Mouse (Mus musculus) CH12.LX (cell line): ENCODE measurements around the gene Jmjd1c. TPM values are rescaled to one million over a fixed set of nuclear protein-coding genes. Genes with fewer than 3 reads are reported as not detected.

Experiments used
- DNase-seq: peaks from one replicate; pipeline ENCODE4 v3.0.0-alpha.2; 2013; ENCODE audit errors: extremely low read depth
- H3K27ac ChIP-seq: 2 replicates; pipeline ENCODE4 v1.5.1; 2012; ENCODE audit warnings: low read depth, mild to moderate bottlenecking, control low read depth, moderate library complexity; ENCODE audit not compliant: insufficient read depth
- H3K27me3 ChIP-seq: replicated peaks from 2 replicates; pipeline ENCODE3; 2012; ENCODE audit warnings: inconsistent platforms
- H3K36me3 ChIP-seq, 2 experiments: replicated peaks in 1 of 2; 2 replicates each; pipeline versions ENCODE3 to v1.6.1; 2012; ENCODE audit warnings: inconsistent platforms in 1 of 2, low read length in 1 of 2, mild to moderate bottlenecking in 1 of 2, mixed read lengths in 1 of 2, moderate library complexity in 1 of 2; ENCODE audit not compliant: control insufficient read depth in 1 of 2, insufficient read depth in 1 of 2
- H3K4me1 ChIP-seq, 2 experiments: 2 replicates each; pipeline ENCODE4 v1.6.1; 2012; ENCODE audit warnings: inconsistent platforms in 1 of 2, moderate library complexity in 1 of 2; ENCODE audit not compliant: insufficient read depth in 2 of 2, control insufficient read depth in 1 of 2
- H3K4me2 ChIP-seq: 2 replicates; pipeline ENCODE4 v1.6.1; 2012; ENCODE audit warnings: low read depth, mild to moderate bottlenecking, control low read depth; ENCODE audit not compliant: poor library complexity, insufficient read depth, severe bottlenecking
- H3K4me3 ChIP-seq, 3 experiments: fragments of 150-350 bp in 1 of 3; sonication (generic) in 1 of 3; replicated peaks in 1 of 3; 2 replicates each; pipeline versions ENCODE3 to v1.5.1; 2011 to 2012; ENCODE audit warnings: low read depth in 2 of 3, low read length in 2 of 3, mild to moderate bottlenecking in 2 of 3, moderate library complexity in 2 of 3, control low read depth in 1 of 3, improper control_type of control experiment in 1 of 3, inconsistent platforms in 1 of 3, mixed read lengths in 1 of 3; ENCODE audit not compliant: poor library complexity in 1 of 3
- H3K79me2 ChIP-seq: replicated peaks from 2 replicates; pipeline ENCODE4 v1.6.1; 2012; ENCODE audit warnings: mild to moderate bottlenecking, moderate library complexity; ENCODE audit not compliant: control insufficient read depth, poor library complexity, insufficient read depth, severe bottlenecking; ENCODE audit errors: extremely low read depth
- H3K9ac ChIP-seq: 2 replicates; pipeline ENCODE4 v1.6.1; 2012; ENCODE audit warnings: low read depth, mild to moderate bottlenecking, control low read depth, moderate library complexity; ENCODE audit not compliant: insufficient read depth
- H3K9me3 ChIP-seq: replicated peaks from 2 replicates; pipeline ENCODE3; 2012; ENCODE audit warnings: low read length, inconsistent platforms, mixed read lengths
- BHLHE40 ChIP-seq: IDR thresholded peaks from 2 replicates; pipeline ENCODE4 v1.6.1; 2011; ENCODE audit warnings: mild to moderate bottlenecking, low read depth, low read length, improper control_type of control experiment
- CHD1 ChIP-seq: IDR thresholded peaks from 2 replicates; pipeline ENCODE4 v1.6.1; 2012; ENCODE audit warnings: low read depth, low read length, improper control_type of control experiment, inconsistent platforms
- CHD2 ChIP-seq: IDR thresholded peaks from 2 replicates; pipeline ENCODE4 v1.6.1; 2011; ENCODE audit warnings: low read length, improper control_type of control experiment
- CTCF ChIP-seq, 2 experiments: IDR thresholded peaks in 1 of 2; conservative IDR thresholded peaks in 1 of 2; 2 replicates each; pipeline ENCODE4 v1.5.1; 2011 to 2012; ENCODE audit warnings: low read depth in 2 of 2, low read length in 2 of 2, improper control_type of control experiment in 1 of 2, inconsistent platforms in 1 of 2, mild to moderate bottlenecking in 1 of 2, moderate library complexity in 1 of 2
- E2F4 ChIP-seq: IDR thresholded peaks from 2 replicates; pipeline ENCODE4 v1.6.1; 2011; ENCODE audit warnings: low read depth, low read length, improper control_type of control experiment; ENCODE audit not compliant: insufficient replicate concordance
- ELF1 ChIP-seq: IDR thresholded peaks from 2 replicates; pipeline ENCODE4 v1.6.1; 2014; ENCODE audit warnings: low read depth, mild to moderate bottlenecking, inconsistent platforms, low read length, improper control_type of control experiment
- EP300 ChIP-seq: IDR thresholded peaks from 2 replicates; pipeline ENCODE4 v1.6.1; 2011; ENCODE audit warnings: low read length, improper control_type of control experiment
- ETS1 ChIP-seq: conservative IDR thresholded peaks from 2 replicates; pipeline ENCODE4 v1.6.1; 2012; ENCODE audit warnings: low read depth, mild to moderate bottlenecking, inconsistent platforms, low read length, improper control_type of control experiment, moderate library complexity
- GABPA ChIP-seq: IDR thresholded peaks from 2 replicates; pipeline ENCODE4 v1.6.1; 2012; ENCODE audit warnings: low read depth, low read length, improper control_type of control experiment, inconsistent platforms; ENCODE audit not compliant: insufficient replicate concordance
- HCFC1 ChIP-seq: IDR thresholded peaks from 2 replicates; pipeline ENCODE4 v1.6.1; 2012; ENCODE audit warnings: low read depth, mild to moderate bottlenecking, inconsistent platforms, low read length, improper control_type of control experiment
- IRF4 ChIP-seq: IDR thresholded peaks from 2 replicates; pipeline ENCODE4 v1.6.1; 2014; ENCODE audit warnings: low read depth, mild to moderate bottlenecking, inconsistent platforms, low read length, improper control_type of control experiment
- JUN ChIP-seq: IDR thresholded peaks from 2 replicates; pipeline ENCODE4 v1.6.1; 2011; ENCODE audit warnings: low read depth, mild to moderate bottlenecking, low read length, improper control_type of control experiment, moderate library complexity; ENCODE audit not compliant: insufficient read depth
- JUND ChIP-seq: conservative IDR thresholded peaks from 2 replicates; pipeline ENCODE4 v1.6.1; 2011; ENCODE audit warnings: low read depth, low read length, improper control_type of control experiment
- KAT2A ChIP-seq: IDR thresholded peaks from 2 replicates; pipeline ENCODE4 v1.6.1; 2012; ENCODE audit warnings: low read length, improper control_type of control experiment, inconsistent platforms; ENCODE audit not compliant: insufficient replicate concordance
- MAFK ChIP-seq: IDR thresholded peaks from 2 replicates; pipeline ENCODE4 v1.6.1; 2011; ENCODE audit warnings: low read length, improper control_type of control experiment; ENCODE audit not compliant: insufficient replicate concordance
- MAX ChIP-seq: IDR thresholded peaks from 2 replicates; pipeline ENCODE4 v1.6.1; 2011; ENCODE audit warnings: low read length, improper control_type of control experiment
- MAZ ChIP-seq: IDR thresholded peaks from 2 replicates; pipeline ENCODE4 v1.6.1; 2012; ENCODE audit warnings: low read depth, mild to moderate bottlenecking, inconsistent platforms, low read length, improper control_type of control experiment, moderate library complexity
- MEF2A ChIP-seq: IDR thresholded peaks from 2 replicates; pipeline ENCODE4 v1.6.1; 2014; ENCODE audit warnings: low read depth, mild to moderate bottlenecking, inconsistent platforms, low read length, improper control_type of control experiment, borderline replicate concordance
- MXI1 ChIP-seq: IDR thresholded peaks from 2 replicates; pipeline ENCODE4 v1.6.1; 2011; ENCODE audit warnings: mild to moderate bottlenecking, low read depth, low read length, improper control_type of control experiment
- MYC ChIP-seq: IDR thresholded peaks from 2 replicates; pipeline ENCODE4 v1.6.1; 2011; ENCODE audit warnings: low read depth, mild to moderate bottlenecking, improper control_type of control experiment, low read length
- NELFE ChIP-seq: IDR thresholded peaks from 2 replicates; pipeline ENCODE4 v1.6.1; 2011; ENCODE audit warnings: low read depth, low read length, improper control_type of control experiment
- NRF1 ChIP-seq: IDR thresholded peaks from 2 replicates; pipeline ENCODE4 v1.6.1; 2014; ENCODE audit warnings: low read depth, mild to moderate bottlenecking, inconsistent platforms, low read length, improper control_type of control experiment, moderate library complexity
- PAX5 ChIP-seq: IDR thresholded peaks from 2 replicates; pipeline ENCODE4 v1.6.1; 2012; ENCODE audit warnings: low read length, inconsistent platforms, mixed read lengths
- POLR2A ChIP-seq: IDR thresholded peaks from 2 replicates; pipeline ENCODE4 v1.6.1; 2011; ENCODE audit warnings: low read depth, mild to moderate bottlenecking, improper control_type of control experiment, low read length
- POLR2AphosphoS2 ChIP-seq: IDR thresholded peaks from 2 replicates; pipeline ENCODE4 v1.6.1; 2011; ENCODE audit warnings: low read depth, low read length, improper control_type of control experiment
- RAD21 ChIP-seq: IDR thresholded peaks from 2 replicates; pipeline ENCODE4 v1.6.1; 2011; ENCODE audit warnings: low read depth, mild to moderate bottlenecking, low read length, improper control_type of control experiment, moderate library complexity
- RCOR1 ChIP-seq: conservative IDR thresholded peaks from 2 replicates; pipeline ENCODE4 v1.6.1; 2012; ENCODE audit warnings: low read depth, mild to moderate bottlenecking, inconsistent platforms, low read length, improper control_type of control experiment
- SIN3A ChIP-seq: IDR thresholded peaks from 2 replicates; pipeline ENCODE4 v1.6.1; 2012; ENCODE audit warnings: low read length, improper control_type of control experiment, inconsistent platforms
- SMC3 ChIP-seq: IDR thresholded peaks from 2 replicates; pipeline ENCODE4 v1.6.1; 2011; ENCODE audit warnings: low read depth, low read length, improper control_type of control experiment
- TBP ChIP-seq: conservative IDR thresholded peaks from 2 replicates; pipeline ENCODE4 v1.6.1; 2011; ENCODE audit warnings: low read depth, low read length, improper control_type of control experiment
- TCF12 ChIP-seq: IDR thresholded peaks from 2 replicates; pipeline ENCODE4 v1.6.1; 2014; ENCODE audit warnings: low read depth, mild to moderate bottlenecking, inconsistent platforms, low read length, improper control_type of control experiment
- UBTF ChIP-seq: IDR thresholded peaks from 2 replicates; pipeline ENCODE4 v1.6.1; 2012; ENCODE audit warnings: low read depth, mild to moderate bottlenecking, inconsistent platforms, low read length, improper control_type of control experiment, moderate library complexity
- USF1 ChIP-seq: IDR thresholded peaks from 2 replicates; pipeline ENCODE4 v1.6.1; 2014; ENCODE audit warnings: low read depth, mild to moderate bottlenecking, inconsistent platforms, low read length, improper control_type of control experiment
- USF2 ChIP-seq: conservative IDR thresholded peaks from 2 replicates; pipeline ENCODE4 v1.6.1; 2011; ENCODE audit warnings: low read depth, low read length, improper control_type of control experiment
- ZC3H11A ChIP-seq: IDR thresholded peaks from 2 replicates; pipeline ENCODE4 v1.6.1; 2012; ENCODE audit warnings: low read depth, mild to moderate bottlenecking, inconsistent platforms, low read length, improper control_type of control experiment
- ZKSCAN1 ChIP-seq: IDR thresholded peaks from 2 replicates; pipeline ENCODE4 v1.6.1; 2012; ENCODE audit warnings: low read depth, inconsistent platforms, low read length, improper control_type of control experiment, borderline replicate concordance
- ZMIZ1 ChIP-seq: IDR thresholded peaks from 2 replicates; pipeline ENCODE4 v1.6.1; 2012; ENCODE audit warnings: low read depth, mild to moderate bottlenecking, inconsistent platforms, low read length, improper control_type of control experiment
- ZNF384 ChIP-seq: IDR thresholded peaks from 2 replicates; pipeline ENCODE4 v1.6.1; 2012; ENCODE audit warnings: low read depth, low read length, improper control_type of control experiment, inconsistent platforms
- dilution Hi-C: fragments of 300-500 bp; cut with MboI; formaldehyde crosslinking; loops from 2 replicates; pipeline ENCODE4 v1.14.3; 2020; ENCODE audit warnings: low sequenced_read_pairs; ENCODE audit not compliant: extremely low pct_unique_long_range_greater_than_20kb, extremely low pct_ligation_motif_present
- in situ Hi-C: fragments of 300-500 bp; cut with MboI; formaldehyde crosslinking; loops from 3 replicates; pipeline ENCODE4 v1.14.3; 2019; ENCODE audit warnings: low sequenced_read_pairs, low pct_ligation_motif_present, low pct_unique_long_range_greater_than_20kb, mixed read lengths
- polyA plus RNA-seq: library from polyadenylated mRNA; unstranded; fragments of >175 nt; gene quantifications from 2 replicates; pipeline ENCODE4 v1.2.1, GENCODE M21; 2012; ENCODE audit warnings: low read depth; ENCODE audit not compliant: insufficient read length
- total RNA-seq, 2 experiments: library from RNA; depleted of rRNA; stranded (reverse); fragments of 300-350 nt in 1 of 2; fragments of >200 nt in 1 of 2; gene quantifications; 2 replicates each; pipeline ENCODE4 v1.2.3; 2012 to 2014

Gene Jmjd1c
- total and polyA plus RNA-seq, 3 experiments, result 41.2 to 50.1 (median 41.6) TPM

DNA sequence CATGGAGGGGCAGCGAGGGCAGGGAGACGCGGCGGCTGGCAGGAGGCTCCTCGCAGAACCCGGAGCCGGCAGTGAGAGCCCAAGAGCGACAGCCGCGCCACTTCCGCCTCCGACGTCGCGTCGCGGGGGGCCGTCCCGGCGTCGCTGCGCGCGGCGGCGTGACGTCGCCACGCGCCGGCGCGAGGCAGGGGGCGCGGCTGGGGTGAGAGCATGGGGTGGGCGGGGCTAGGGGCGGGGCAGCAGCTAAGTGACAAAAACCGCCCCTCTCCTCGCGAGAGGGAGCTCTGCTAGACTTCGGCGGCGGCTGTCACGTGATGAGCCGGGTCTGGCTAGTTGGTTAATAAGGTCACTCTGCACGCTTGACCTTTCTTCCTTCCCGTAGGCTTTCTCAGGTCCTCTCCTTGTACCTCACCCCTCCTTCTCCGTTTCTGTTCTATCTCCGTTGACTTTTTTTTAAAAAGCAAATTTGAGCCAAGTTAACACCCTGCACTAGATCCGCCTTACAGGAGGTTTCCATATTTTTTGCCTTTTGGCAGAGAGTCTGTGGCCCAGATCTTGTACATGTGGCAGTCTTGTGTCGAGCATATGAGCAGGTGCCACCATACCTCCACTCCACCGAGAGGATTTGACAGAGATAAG is 189.4 kb downstream of the Jmjd1c start, which contains the start of gene Nrbf2:
Gene Nrbf2, minus strand, starts transcription at position 130 of the 639 bp plus-strand sequence.
- dilution Hi-C loops (no loop called here), in situ Hi-C loops (no loop called here)
- H3K36me3 ChIP-seq, result peaks cover 0 to 12% of the 10 kb centered on the region in 2 experiments
- no peaks in the 10 kb centered on the region for H3K27me3 ChIP-seq
- H3K79me2 ChIP-seq, result peaks cover 44% of the 10 kb centered on the region
- H3K4me2 ChIP-seq, result peak within 1 kb of the TSS; percentile 68
- H3K27ac ChIP-seq, result peak within 1 kb of the TSS; percentile 80
- peak; percentile 93 for DNase-seq
- H3K9ac ChIP-seq, result peak within 1 kb of the TSS; percentile 96
- no peaks in the 10 kb centered on the region for H3K9me3 ChIP-seq
- peaks cover 31 to 63% of the 10 kb centered on the region in 2 experiments for H3K4me1 ChIP-seq
- TF ChIP-seq TBP (peak; percentile 84; the same call in 1 of the 2 replicates), EP300 (0 out of 2 replicates have a peak, but pooled peaks have one; percentile 26), ZNF384 (peak; percentile 64), RCOR1 (no peak), MAZ (peak; percentile 74), CTCF (conservative IDR thresholded peaks at IDR 0.05 in 1 of 2, IDR thresholded peaks at IDR 0.05 in 1 of 2; ENCODE audit: low read depth in 2 of 2, low read length in 2 of 2) (no peak), ZC3H11A (no peak), JUND (no peak), NELFE (peak; percentile 69; the same call in 1 of the 2 replicates), MAFK (0 out of 2 replicates have a peak, but pooled peaks have one; percentile 8), MAX (peak; percentile 94), MYC (no peak; the same call in 1 of the 2 replicates), POLR2AphosphoS2 (peak; percentile 43; the same call in 1 of the 2 replicates), SIN3A (peak; percentile 60), PAX5 (no peak), HCFC1 (peak; percentile 64), KAT2A (0 out of 2 replicates have a peak, but pooled peaks have one; percentile 30), CHD2 (peak; percentile 98), BHLHE40 (peak; percentile 97), GABPA (no peak), JUN (no peak), IRF4 (0 out of 2 replicates have a peak, but pooled peaks have one; percentile 29), ETS1 (peak; percentile 34), TCF12 (peak; percentile 44; the same call in 1 of the 2 replicates), CHD1 (0 out of 2 replicates have a peak, but pooled peaks have one; percentile 30), MEF2A (peak; percentile 61; the same call in 1 of the 2 replicates), ZMIZ1 (no peak; the same call in 1 of the 2 replicates), USF2 (peak; percentile 93), E2F4 (no peak), MXI1 (peak; percentile 74; the same call in 1 of the 2 replicates), UBTF (no peak), USF1 (peak; percentile 94), RAD21 (no peak), POLR2A (peak; percentile 72), ELF1 (peak; percentile 91), NRF1 (peak; percentile 78), SMC3 (no peak), ZKSCAN1 (no peak)
- peak within 1 kb of the TSS; percentile 90 to 91 (median 90) for H3K4me3 ChIP-seq
